Mouse (Mus musculus) kidney, postnatal 10 days (tissue): ENCODE measurements at regions not wholly inside any gene's neighbourhood (a gene's known extent, or its start where the extent isn't known, plus 50 kb on each side); places are given as distances from the start of the nearest gene placed in this dataset.
"Not testable (repeated sequence)": the region's sequence is repeated elsewhere in the genome, so short reads cannot be mapped to it uniquely, and the experiment has no call there.

Experiments used
- DNase-seq: peaks from one replicate; pipeline ENCODE4 v3.0.0; 2021; ENCODE audit warnings: mixed read lengths

DNA sequence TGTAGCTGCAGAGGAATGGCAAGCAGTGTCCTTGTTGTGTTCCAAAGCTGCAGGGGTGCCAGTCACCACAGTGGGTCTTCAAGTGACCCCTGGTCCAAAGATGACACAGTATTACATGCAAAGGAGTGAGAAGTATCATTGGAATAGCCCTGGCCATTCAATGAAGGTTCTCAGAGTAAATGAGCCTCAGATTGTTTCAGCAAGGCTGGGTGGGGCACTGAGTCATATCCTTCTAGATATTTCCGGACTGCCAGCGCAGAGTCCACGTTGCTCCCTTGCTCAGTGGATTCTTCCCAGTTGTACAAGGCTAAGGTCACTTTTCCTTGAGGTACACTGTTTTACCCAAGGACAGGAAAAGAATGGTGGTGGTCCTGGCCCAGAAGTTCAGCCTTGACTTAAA is 319.2 kb upstream of the Irx1 start:
- DNase-seq: no peak

DNA sequence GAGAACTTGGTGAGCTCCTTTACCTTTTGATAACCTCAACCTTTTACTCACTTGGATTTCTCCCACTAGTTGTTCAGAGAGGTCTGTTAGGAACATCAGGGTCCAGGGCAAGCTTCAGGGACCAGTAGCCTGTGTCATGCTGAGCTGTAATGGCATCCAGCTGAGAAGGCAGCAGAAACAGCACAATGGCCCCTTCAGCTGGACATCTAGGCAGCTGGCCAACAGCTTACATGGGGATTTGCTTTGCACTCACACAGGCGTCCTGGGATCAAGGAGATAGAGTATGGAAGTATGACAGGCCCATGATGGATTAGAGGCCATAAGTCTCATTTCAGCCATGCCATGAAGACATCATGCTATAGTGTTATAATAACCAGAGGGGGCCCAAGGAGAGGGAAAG is 320.2 kb upstream of the Irx1 start:
- DNase-seq: no peak

- DNase-seq: no peak
These were observed 322.8 kb upstream of the Irx1 start for GRCm38 (mm10) chr13:72286301-72286700.

DNA sequence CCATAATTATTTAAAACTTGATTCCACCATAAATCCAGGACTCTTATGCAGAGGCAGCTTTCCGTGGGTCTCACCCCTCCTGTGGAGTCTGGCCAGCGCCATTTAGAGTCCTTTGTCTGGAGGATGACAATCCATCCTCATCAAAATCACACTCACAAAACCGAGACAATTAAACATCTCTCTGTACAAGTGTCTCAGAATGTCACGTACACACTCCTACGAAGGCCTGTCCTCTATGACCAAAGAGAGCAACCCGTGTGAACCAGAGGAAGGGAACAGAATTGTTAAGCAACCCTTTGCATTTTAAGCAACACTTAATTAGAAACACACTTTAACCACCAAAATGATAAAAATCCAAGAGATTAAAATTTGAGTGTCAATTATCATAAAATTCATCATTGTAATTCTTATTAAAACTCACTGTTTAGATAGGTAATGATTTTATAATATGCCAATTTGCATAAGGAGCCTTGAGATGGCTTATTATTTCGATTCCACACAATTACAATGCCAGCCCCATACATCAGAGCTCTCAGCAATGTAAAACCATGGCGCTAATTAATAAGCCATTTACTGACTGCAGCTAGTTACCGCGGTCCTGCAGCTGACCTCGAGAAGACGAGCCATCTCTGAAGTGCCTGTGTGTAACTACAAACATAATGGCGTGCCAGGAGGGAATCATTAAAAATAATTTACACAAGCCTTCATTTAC is 325.0 kb upstream of the Irx1 start:
- DNase-seq: no peak

DNA sequence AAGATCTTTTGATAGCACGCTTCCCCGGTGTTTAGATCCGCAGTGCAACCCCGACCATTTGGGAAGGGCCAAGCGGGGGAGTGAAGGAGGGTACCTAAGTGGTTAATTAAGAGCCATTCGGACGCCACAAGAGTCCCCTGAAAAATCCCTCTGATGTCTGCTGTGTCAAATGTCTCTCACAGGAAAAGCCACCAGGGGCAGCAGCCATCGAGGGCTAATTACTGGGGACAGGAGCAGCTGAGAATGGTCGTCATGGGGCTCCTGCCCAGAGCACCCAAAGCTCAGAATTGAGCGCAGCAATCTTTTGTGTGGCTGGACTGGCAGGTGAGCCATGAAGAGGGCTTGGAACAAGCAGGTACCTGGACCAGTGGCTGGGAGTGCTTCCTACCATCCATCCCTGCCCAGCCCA is 325.6 kb upstream of the Irx1 start:
- DNase-seq: no peak

DNA sequence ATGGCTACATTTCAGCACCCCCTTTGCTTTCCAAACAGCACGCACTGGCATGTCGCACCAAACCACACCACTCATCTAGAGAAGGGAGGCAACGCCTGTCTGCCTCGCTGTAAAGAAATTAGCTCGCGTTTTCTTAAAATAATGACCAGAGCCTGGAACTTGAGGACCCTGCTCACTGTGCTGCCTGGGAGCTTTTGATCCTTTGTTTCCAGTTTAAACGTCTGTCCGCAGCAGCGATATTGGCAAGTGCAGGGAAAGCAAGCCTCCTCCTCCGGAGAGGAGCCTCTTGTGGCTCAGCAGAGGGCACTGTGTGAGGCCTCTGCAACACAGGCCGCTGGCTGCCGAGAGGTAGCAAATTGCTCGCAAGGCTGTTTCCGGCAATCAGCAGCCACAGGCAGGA is 328.8 kb upstream of the Irx1 start:
- peak; percentile 42 for DNase-seq

- DNase-seq: no peak
These were observed 329.7 kb upstream of the Irx1 start for GRCm38 (mm10) chr13:72293059-72293694.

- no peak for DNase-seq
These were observed 330.3 kb upstream of the Irx2 start for GRCm38 (mm10) chr13:72298264-72298870.

GRCm38 (mm10) chr13:72299660-72300059 is 329.0 kb upstream of the Irx2 start:
- no peak for DNase-seq

GRCm38 (mm10) chr13:72301114-72301513 is 327.5 kb upstream of the Irx2 start:
- DNase-seq: peak; percentile 25

GRCm38 (mm10) chr13:72301841-72302240 is 326.8 kb upstream of the Irx2 start:
- DNase-seq: no peak

DNA sequence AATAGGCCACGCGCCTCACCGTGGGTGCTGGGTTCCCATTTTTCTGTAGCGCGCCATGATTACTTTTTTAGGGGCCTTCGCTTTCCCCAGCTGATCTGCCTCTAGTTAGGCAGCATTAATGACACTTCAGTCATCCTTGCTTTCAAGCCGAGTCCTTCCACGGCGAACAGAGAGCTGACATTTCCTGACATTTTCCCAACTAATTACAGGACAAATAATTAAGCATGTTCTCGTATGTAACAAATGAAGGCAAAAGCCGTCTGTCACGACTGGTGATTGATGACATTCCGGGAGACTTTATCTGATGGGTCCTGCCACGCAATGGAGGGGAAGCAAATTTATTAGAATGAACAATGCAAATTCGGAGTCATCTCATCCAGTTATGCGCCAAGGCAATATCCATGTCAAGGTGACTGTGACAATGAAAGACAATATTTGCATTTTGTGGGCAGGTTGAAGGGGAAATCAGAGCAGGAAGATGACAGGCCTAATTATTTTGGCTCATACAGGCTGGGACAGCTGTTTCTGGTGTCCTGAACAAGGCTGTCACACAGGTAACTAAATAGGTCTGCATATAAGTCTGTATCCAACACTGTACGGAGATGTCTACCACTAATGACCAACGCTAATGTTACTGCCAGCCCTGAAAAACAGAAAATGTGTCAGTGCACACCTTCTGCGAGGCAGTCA is 326.0 kb upstream of the Irx2 start:
- no peak for DNase-seq

GRCm38 (mm10) chr13:72303126-72303760 is 325.4 kb upstream of the Irx2 start:
- no peak for DNase-seq

DNA sequence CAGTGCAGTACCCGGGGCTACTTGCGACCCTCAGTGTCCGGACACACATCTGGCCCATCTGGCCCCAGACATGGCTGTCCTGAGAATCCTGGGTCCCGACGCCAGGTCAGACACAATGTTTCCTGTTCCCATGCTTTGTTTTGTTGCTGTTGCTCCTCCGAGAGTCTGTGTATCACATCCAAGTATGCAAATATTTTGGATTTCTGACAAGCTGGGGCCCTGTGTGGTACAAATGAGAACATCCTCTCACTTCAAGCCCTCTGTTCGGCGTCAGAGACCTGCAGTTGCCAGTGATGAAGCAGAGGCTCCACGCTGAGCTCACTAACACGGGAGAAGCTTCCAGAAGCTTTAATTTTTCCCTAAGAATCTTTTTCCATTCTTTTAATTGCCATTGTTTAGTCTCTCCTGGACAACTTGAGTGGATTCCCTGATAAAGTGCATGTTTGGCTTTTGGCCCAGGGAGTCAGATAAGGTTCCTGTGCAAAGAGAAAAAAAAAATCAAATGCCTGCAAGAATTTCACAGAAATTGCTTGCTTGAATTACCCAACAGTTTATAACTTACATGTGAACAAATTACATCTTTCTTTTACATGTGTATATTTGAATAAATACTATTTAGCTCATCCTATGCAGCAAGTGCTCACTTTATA is 304.5 kb upstream of the Irx2 start:
- DNase-seq: no peak

- DNase-seq: not testable (repeated sequence)
These were observed 302.4 kb upstream of the Irx2 start for GRCm38 (mm10) chr13:72326201-72326600.

DNA sequence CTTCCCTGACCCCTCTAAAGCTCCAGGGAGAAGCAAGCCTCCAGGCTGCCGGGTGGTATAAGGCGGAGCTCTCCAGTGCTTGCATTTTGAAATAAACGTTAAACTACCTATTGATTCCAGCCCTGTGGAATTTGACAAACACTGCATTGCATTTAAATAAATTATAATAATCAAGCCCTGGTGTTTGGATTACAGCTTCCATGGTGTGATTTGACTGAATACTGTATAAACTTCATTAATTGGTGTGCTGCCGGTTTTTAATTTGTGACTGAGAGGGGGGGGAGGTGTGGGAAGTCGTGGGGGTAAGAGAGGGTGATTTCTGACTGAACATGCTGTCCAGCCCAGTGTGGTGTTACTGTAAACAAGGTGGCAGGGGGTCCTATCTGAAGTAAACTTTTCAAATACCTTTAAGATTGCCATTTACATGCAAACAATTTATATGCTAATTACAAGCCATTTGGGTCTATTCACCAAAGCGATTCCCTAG is 282.9 kb upstream of the Irx2 start:
- DNase-seq: no peak

- no peak for DNase-seq
These were observed 282.2 kb upstream of the Irx2 start for GRCm38 (mm10) chr13:72346207-72346943.

GRCm38 (mm10) chr13:72346944-72347586 is 281.6 kb upstream of the Irx2 start:
- DNase-seq: no peak

DNA sequence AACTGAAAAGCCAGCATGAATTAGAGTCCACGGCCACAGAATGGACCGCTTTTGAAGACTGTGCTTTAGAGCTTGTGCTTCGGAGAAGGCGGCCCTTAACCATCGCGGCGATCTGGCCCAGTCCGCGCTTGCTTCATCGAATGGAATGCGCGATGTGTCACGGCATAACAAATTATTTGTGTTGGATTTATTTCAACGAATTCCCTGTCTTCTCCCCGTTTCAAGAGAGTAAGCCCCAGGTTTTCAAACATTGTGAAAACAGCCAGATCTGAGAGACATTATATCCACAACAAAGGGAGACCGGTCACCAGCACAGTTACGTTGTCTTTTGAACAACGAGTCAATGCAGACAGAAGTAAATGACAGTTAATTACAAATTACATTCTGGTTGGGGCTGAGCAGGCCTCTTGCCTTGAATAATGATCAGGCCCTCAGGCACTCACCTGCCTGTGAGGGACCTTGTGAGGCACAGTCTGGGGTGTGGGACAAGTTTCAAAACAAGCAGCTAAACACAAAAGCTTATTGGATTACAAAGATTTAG is 275.9 kb upstream of the Irx2 start:
- DNase-seq: peak; percentile 51

DNA sequence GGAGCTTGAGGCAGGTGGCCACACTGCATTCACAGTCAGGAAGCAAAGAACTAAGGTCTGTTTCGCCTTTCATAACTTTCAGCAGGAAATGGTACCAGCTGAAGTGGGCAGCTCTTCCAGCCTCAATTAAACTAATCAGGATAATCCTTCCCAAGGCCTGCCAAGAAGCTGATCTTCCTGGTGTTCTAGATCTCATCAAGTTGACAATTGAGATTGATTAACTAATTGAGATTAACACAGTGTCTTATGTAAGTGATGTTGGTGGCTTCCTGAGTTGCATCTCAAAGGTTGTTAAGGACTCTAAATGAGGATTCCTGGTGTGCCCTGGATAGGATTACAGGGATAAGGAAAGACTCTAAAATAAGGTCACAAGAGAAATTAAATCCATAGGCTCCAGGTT is 273.3 kb upstream of the Irx2 start:
- DNase-seq: no peak

GRCm38 (mm10) chr13:72355821-72356220 is 272.8 kb upstream of the Irx2 start:
- DNase-seq: peak; percentile 13
